Mouse (Mus musculus) bone marrow, adult 2 months (tissue): ENCODE measurements around the gene Cys1. TPM values are rescaled to one million over a fixed set of nuclear protein-coding genes. Genes with fewer than 3 reads are reported as not detected.
"Not testable (repeated sequence)": the region's sequence is repeated elsewhere in the genome, so short reads cannot be mapped to it uniquely, and the experiment has no call there.

Experiments
- H3K27ac ChIP-seq: fragments of 200-500 bp; 2 replicates; pipeline ENCODE4 v1.5.1; 2012; ENCODE audit warnings: low read depth, mild to moderate bottlenecking, control low read depth, inconsistent platforms, low read length; ENCODE audit not compliant: control insufficient read depth, poor library complexity, insufficient read depth
- H3K4me1 ChIP-seq: fragments of 200-500 bp; 2 replicates; pipeline ENCODE4 v1.6.1; 2011; ENCODE audit warnings: low read length; ENCODE audit not compliant: control insufficient read depth, insufficient read depth
- H3K4me3 ChIP-seq: fragments of 200-500 bp; replicated peaks from 2 replicates; pipeline ENCODE3; 2011; ENCODE audit warnings: mild to moderate bottlenecking, low read depth, low read length, control low read depth; ENCODE audit not compliant: control insufficient read depth
- CTCF ChIP-seq: fragments of 200-500 bp; IDR thresholded peaks from 2 replicates; pipeline ENCODE4 v1.5.1; 2011; ENCODE audit warnings: low read length, control low read depth; ENCODE audit not compliant: control insufficient read depth, insufficient read depth
- POLR2A ChIP-seq: fragments of 200-500 bp; IDR thresholded peaks from 2 replicates; pipeline ENCODE4 v1.6.1; 2011; ENCODE audit warnings: low read depth, mild to moderate bottlenecking, control low read depth, low read length, borderline replicate concordance; ENCODE audit not compliant: control insufficient read depth
- WGBS: fragments of 180-500 bp; shearing (Covaris S2); methylation state at CpG from one replicate; pipeline ENCODE4 v1.1.7; 2018; 5-methylcytosine and 5-hydroxymethylcytosine counted together
- polyA plus RNA-seq: library from polyadenylated mRNA; stranded (reverse); fragments of >200 nt; gene quantifications from 2 replicates; pipeline ENCODE4 v1.2.4, GENCODE M21; 2011; ENCODE audit warnings: low replicate concordance; ENCODE audit not compliant: missing spikeins, insufficient read depth, insufficient read length

Cys1 gene
- polyA plus RNA-seq, 1 experiment = 3.0 TPM

DNA sequence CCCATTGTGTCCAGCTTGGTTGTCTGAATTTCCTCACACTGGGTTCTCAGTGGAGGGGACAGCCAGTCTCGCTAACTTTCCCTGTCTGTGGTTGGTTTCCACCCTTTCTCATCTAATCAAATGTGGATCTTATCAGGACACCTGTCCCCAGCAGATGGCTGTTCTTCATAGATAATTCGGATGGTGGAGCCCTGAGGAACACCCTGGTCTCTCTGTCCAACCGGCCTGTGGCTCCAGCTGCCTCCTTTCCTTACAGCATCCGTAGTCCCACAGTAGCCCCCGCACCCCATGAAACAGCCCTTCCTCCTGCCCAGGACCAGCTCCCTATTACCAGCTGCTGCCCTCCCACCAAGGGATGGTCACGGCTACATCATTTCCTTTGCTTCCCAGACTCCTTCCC is 35.7 kb downstream of the Cys1 start:
- Histone ChIP-seq H3K4me1 (no peaks in the 10 kb centered on the region; the same call in 1 of the 2 replicates), H3K27ac (peak overlapping the region; percentile 48), H3K4me3 (no peak overlapping the region)
- WGBS = 64% methylated on average over 6 of the region's 6 CpGs
- TF ChIP-seq CTCF (no peak), POLR2A (no peak)

DNA sequence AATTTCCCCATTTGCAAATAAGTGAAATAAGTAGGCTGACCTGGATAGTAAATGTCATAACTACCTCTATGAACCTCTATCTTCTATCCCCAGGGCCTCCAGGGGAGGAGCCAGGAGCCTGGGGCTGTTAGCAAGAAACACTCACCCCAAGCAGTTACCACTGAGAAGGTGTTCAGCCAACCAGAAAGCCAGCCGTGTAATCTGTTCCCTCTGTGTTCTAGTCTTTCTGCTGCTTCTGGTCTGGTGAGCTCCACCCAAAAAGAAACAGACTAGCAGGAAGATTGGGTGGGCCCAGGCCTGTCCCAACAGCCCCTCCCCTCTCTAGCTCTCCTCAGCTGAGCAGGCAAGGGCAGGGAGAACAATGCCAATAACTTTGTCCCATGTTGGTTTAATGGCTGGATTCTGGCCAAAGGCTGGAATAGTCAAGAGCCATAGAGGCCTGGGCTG is 37.5 kb downstream of the Cys1 start:
- TF ChIP-seq POLR2A (no peak), CTCF (no peak)
- Histone ChIP-seq H3K4me3 (no peak overlapping the region), H3K27ac (peak overlapping the region; percentile 46), H3K4me1 (no peaks in the 10 kb centered on the region; the same call in 1 of the 2 replicates)
- 21% methylated on average over 1 of the region's 1 CpGs for WGBS

DNA sequence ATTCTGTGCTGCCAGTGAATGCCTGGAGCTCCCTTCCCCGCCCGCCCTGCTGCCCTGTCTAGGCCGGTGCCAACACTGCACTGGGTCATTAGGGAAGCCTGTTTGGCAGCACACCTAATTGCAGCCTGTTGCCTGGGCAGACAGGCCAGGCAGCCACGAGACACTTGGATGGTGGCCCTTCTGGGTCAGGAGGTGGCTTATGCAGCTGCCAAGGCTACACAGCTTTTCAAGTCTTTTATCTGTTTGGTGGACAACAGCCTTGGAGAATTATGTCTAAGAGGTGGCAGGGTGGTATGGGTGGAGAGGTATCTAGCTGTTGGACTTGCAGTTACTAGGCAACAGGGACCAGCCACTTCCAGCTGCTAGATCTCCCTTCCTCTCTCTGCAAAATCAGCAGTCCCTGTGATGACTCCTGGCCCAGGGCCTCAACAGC is 39.2 kb downstream of the Cys1 start:
- Histone ChIP-seq H3K4me1 (no peaks in the 10 kb centered on the region; the same call in 1 of the 2 replicates), H3K27ac (no peak overlapping the region), H3K4me3 (no peak overlapping the region)
- WGBS = 82% methylated on average over 4 of the region's 4 CpGs
- TF ChIP-seq POLR2A = no peak
- no peak for TF ChIP-seq CTCF

DNA sequence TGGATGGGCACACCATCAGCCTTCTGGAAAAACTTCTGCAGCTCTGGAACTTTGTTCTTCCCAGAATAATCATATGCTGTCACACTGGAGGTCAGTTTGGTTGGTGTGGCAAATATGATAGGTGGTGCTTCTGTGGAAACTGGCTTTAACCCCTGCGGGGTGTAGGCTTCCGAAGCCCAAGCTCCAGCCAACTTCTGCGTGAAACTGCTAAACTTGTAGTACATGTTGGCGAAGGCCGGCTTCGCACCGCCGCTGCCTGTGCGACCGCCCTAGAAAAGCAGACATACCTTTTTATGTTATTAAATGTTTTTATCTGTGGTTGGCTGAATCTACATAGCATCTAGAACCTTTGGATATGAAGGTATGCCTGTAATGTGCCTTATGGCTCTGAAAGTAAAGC is 42.8 kb downstream of the Cys1 start:
- not testable (repeated sequence) for H3K27ac ChIP-seq, H3K4me1 ChIP-seq, H3K4me3 ChIP-seq
- 96% methylated on average over 10 of the region's 10 CpGs for WGBS

DNA sequence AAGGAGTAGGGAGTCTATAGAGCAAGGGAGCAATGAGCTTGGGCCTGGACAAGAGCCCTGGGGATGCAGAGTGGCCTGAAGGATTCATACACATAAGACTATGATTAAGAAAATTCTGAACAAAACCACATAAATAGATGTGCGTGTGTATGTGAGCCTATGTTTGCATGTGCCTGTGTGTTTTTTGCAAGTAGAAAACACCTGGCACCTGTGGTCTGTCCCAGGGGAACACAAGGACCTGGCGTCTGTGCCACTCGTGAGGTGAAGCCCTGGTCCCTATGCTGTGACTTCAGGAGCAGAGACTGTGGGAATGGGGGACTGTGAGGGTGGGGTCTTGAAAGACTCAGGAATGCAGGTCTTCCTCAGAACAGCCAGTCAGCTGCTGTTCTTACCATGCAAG is 47.0 kb downstream of the Cys1 start:
- WGBS = 91% methylated on average over 3 of the region's 3 CpGs
- Histone ChIP-seq H3K4me3 (no peak overlapping the region), H3K27ac (no peak overlapping the region), H3K4me1 (peaks cover 3% of the 10 kb centered on the region)
- TF ChIP-seq CTCF = no peak
- no peak for TF ChIP-seq POLR2A

DNA sequence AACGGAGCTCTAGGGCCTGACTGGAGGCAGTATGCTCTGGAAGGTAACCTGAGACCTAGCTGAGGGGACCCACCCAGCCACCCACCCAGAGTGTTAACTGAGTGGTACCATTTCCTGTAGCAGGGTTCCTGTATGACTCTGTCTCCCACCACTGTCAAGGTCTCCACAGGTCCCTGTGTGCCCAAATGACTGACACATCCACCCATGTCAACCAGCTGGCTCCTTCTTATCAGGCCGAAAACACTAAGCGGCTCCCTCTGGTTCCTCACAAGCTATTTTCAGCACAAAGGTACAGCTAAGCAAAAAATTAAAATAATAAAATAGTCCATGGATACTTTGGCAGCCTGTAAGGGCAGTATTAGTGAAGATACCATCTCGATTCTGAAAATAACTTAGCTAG is 47.4 kb downstream of the Cys1 start:
- no peak for TF ChIP-seq CTCF
- no peak for TF ChIP-seq POLR2A
- WGBS = 30% methylated on average over 4 of the region's 4 CpGs
- Histone ChIP-seq H3K4me3 (no peak overlapping the region), H3K4me1 (peaks cover 3% of the 10 kb centered on the region), H3K27ac (0 out of 2 replicates have a peak overlapping the region, but pooled peaks have one; percentile 9)

DNA sequence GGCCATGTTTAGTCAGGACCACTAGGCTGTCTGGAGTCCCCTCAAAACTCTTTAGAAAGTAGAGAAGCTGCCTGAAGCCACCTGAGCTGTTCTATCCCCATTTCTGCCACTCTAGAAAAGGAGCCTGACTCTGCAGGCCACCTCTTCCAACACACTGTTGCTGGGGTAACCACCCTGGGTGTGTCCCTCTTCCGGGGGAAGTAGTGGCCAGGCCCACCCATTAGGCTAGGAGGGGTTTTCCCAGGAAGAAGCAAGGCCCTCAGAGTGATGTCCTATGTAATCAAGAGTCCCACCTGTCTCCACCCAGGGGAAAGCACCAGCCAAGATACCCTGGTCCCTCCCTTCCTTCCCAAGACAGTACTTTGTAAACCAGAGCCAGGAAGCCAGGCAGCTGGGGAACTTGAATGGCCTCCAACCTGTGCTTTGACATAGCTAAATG is 47.8 kb downstream of the Cys1 start:
- Histone ChIP-seq H3K4me3 (no peak overlapping the region), H3K4me1 (peaks cover 3% of the 10 kb centered on the region), H3K27ac (peak overlapping the region; percentile 9; the same call in 1 of the 2 replicates)
- WGBS = 13% methylated on average over 1 of the region's 1 CpGs
- TF ChIP-seq CTCF = no peak
- no peak for TF ChIP-seq POLR2A

DNA sequence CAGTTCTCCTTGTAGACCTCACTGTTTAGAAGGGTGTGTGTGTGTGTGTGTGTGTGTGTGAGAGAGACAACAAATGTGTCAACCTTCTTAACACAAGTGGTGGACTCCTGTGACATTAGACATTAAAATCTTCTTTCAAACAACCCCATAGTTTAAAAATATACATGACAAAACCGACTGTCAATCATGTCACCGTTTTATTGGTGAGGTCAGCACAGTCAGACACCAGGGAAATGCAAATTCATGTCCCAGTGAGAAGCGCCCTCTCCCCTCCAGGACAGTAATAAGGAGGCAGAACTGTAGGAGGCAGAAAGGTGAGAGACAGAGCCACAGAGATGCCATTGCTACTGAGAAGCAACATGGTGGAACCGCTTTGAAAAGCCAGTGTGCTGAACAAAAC is 49.2 kb downstream of the Cys1 start:
- no peak for TF ChIP-seq POLR2A
- no peak for TF ChIP-seq CTCF
- peaks cover 3% of the 10 kb centered on the region for H3K4me1 ChIP-seq
- no peak overlapping the region for H3K27ac ChIP-seq
- WGBS = 71% methylated on average over 4 of the region's 4 CpGs
- H3K4me3 ChIP-seq = no peak overlapping the region

DNA sequence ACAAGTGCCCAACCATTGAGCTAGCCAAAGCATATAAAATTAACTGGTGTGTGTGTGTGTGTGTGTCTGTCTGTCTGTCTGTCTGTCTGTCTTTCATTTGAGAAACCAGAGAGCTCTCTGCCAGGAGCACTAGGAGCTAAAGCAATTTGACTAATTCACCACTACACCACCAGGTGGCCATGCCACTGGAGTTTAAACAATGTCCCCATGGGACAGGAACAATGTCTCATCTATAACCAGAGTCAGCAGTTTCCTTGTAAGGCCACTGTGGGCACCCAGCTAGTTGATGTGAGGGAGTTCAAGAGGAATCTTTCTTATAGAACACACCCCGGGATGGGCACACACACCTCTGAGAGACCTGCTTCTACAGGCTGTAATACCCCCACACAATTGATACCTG is 51.4 kb downstream of the Cys1 start:
- TF ChIP-seq CTCF (no peak), POLR2A (no peak)
- H3K4me3 ChIP-seq = no peak overlapping the region
- no peak overlapping the region for H3K27ac ChIP-seq
- peaks cover 3% of the 10 kb centered on the region for H3K4me1 ChIP-seq
- 33% methylated on average over 1 of the region's 1 CpGs for WGBS
